Mouse (Mus musculus) C2C12 (cell line): ENCODE measurements around the gene Nxpe4.

Experiments used
- CEBPB ChIP-seq: IDR thresholded peaks from one replicate; pipeline ENCODE4 v1.6.1; 2011; ENCODE audit warnings: low read depth, mild to moderate bottlenecking, control low read depth, moderate library complexity
- CTCF ChIP-seq: IDR thresholded peaks from one replicate; pipeline ENCODE4 v1.5.1; 2011; ENCODE audit not compliant: control insufficient read depth, insufficient read depth, insufficient read length
- MAX ChIP-seq: IDR thresholded peaks from one replicate; pipeline ENCODE4 v1.6.1; 2011; ENCODE audit warnings: mild to moderate bottlenecking, control low read depth
- MYOG ChIP-seq: IDR thresholded peaks from one replicate; pipeline ENCODE4 v1.6.1; 2011; ENCODE audit not compliant: control insufficient read depth, insufficient read length; ENCODE audit errors: extremely low read depth

GRCm38 (mm10) chr9:48197458-48197884 is 35.6 kb downstream of the Nxpe4 start:
- no peak for TF ChIP-seq CTCF
- no peak for TF ChIP-seq MAX
- no peak for TF ChIP-seq CEBPB
- TF ChIP-seq MYOG: no peak
